Mouse (Mus musculus): ENCODE measurements around the gene Slc39a11.
"Not testable (repeated sequence)": the region's sequence is repeated elsewhere in the genome, so short reads cannot be mapped to it uniquely, and the experiment has no call there.

Gene Slc39a11

DNA sequence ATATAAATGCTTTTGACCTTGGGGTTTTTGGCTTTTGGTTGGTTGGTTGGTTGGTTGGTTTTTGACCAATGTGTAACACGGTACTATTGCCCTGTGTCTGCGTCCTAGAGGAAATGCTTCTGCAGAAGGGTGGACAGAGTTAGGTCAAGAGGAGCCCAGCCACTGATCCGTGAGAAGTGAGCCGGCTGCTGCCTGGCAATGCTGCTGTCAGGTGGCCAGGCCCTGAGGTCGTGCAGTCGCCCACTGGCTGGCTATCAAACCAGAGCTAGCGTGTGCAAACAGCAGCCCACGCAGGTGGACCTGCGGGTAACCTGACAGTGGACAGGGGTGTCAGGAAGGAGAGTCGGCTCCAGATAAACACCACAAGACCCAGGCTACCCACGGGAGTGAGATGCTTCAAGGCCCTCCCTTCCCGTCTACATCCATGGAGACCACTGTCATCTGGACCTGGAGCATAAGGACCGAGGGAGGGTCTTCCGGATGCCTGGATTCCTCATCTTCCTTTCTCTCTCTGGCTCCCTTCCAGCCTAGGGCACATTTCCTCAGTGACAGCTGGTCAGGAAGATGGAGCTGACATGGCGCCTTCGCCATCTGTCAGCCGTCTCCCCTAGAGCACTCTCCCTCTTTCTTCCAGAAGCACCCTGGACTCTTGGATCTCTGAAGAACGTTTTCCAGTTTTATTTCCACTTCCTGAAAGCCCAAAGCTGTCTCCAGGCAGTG is 49.2 kb downstream of the Slc39a11 start:
- DNase-seq (ENCODE audit: extremely low read depth, low read depth) = no peak

DNA sequence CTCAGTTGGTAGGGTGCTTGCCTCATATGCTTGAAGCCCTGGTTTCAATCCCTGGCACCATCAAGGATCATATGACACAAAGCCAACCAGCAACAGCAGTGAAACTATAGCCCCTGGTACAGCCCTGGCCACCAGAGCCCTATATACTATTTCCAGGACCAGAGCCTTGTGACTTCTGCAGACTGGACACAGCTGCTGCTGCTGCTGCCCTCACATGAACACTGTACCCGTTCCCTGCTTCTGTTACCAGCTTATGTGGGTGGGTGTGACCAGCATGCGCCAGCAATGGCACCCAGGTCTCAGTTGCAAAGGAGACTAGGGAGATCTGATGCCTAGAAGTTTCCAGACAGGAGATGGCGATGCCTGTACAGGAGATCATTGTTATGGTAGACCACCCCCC is 52.2 kb downstream of the Slc39a11 start:
- no peak for DNase-seq (ENCODE audit: extremely low read depth, low read depth)

- DNase-seq (ENCODE audit: extremely low read depth, low read depth) = no peak
These were observed 54.7 kb downstream of the Slc39a11 start for GRCm38 (mm10) chr11:113595144-113595543.

DNA sequence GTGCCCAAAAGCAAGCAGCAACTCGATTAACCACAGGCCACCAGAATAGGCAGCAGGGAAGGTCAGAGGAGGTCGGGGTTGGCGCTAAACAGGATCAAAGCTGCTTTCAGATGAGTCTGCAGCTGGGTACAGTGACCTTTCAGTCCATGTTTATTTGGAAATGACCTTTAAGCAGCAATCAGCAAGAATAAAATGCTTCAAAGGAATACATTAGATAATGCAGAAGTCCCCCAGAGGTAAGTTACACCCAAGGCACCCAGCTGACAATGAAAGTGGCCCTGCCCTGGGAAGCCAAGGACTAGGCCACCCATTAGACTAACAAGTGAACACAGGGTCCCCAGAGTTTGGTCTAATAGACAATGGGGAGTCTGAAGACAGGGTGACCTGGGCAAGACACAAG is 60.9 kb downstream of the Slc39a11 start:
- no peak for DNase-seq (ENCODE audit: extremely low read depth, low read depth)

- no peak for DNase-seq (ENCODE audit: extremely low read depth, low read depth)
These were observed 63.5 kb downstream of the Slc39a11 start for GRCm38 (mm10) chr11:113586423-113586822.

DNA sequence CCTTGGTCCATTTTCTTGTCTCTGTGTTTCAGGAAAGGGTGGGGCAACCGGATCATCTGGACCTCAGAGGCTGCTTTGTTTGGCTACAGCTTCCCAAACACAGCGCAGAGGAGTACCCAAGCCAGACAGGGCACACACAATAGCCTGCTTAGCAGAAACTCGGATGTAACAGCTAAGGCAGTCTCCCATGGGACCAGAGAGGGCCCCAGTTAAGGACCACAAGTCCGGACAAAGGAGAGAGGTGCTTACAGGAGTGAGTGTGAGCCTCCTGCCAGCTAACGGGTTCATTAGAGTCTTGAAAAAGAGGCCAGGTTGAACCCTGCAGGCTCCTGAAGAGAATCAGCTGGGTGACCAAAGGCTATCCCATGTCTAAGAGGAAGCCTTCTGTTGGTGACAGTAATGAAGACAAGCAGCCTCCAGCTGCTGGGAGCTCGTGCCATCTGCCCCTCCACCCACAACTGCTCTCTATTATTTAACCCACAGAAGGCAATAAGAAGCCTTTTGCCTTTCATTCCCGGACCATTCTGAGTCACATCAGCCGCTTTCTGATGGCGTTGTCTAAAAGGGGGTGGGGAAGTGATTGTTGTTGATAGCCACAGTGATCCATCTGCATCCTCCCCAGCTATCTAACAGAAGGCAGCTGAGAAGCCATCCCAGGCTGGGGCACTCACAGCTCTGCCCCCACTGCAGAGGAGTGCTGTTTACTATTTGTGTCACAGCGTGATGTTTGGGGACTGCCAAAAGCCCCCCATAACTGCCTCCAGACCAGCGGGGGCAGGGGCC is 65.8 kb downstream of the Slc39a11 start:
- DNase-seq (ENCODE audit: extremely low read depth, low read depth) = no peak

- no peak for DNase-seq (ENCODE audit: extremely low read depth, low read depth)
These were observed 72.7 kb downstream of the Slc39a11 start for GRCm38 (mm10) chr11:113577221-113577620.

DNA sequence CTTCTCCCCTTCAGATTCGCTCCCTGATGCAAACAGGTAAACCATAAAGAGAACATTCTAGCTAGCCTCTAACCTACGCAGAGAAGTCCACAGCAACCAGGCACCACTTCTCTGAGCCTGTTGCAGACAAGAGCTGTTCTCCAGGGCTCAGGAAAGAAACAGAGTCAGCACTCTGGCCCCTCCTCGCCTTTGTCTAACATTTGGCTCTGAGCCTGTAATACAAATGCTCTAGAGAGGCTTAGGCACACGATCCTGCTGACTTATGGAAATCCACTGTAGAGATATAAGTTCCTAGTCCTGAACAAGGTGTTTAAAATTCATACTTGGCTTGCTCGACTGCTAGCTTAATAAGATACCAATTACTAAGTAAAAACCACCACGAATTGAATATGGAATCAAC is 77.2 kb downstream of the Slc39a11 start:
- DNase-seq (ENCODE audit: extremely low read depth, low read depth) = no peak

DNA sequence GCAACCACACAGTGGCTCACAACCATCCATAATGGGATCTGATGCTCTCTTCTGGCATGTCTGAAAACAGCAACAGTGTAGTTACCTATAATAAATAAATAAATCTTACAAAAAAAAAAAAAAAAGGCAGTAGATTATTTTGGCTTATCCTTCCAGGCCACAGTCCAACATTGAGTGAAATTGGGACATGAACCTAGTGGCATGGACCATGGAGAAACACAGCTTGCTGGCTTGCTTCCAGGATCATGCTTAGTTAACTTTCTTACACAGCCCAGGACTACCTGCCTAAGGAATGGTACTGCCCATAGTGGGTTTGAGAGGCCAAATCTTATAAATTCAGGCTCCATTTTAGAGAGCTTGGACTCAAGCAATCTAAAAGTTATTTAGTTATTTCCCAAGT is 78.3 kb downstream of the Slc39a11 start:
- no peak for DNase-seq (ENCODE audit: extremely low read depth, low read depth)

- DNase-seq (ENCODE audit: extremely low read depth, low read depth) = no peak
These were observed 80.9 kb downstream of the Slc39a11 start for GRCm38 (mm10) chr11:113568999-113569398.

- DNase-seq (ENCODE audit: extremely low read depth, low read depth) = not testable (repeated sequence)
These were observed 82.0 kb downstream of the Slc39a11 start for GRCm38 (mm10) chr11:113567926-113568325.

DNA sequence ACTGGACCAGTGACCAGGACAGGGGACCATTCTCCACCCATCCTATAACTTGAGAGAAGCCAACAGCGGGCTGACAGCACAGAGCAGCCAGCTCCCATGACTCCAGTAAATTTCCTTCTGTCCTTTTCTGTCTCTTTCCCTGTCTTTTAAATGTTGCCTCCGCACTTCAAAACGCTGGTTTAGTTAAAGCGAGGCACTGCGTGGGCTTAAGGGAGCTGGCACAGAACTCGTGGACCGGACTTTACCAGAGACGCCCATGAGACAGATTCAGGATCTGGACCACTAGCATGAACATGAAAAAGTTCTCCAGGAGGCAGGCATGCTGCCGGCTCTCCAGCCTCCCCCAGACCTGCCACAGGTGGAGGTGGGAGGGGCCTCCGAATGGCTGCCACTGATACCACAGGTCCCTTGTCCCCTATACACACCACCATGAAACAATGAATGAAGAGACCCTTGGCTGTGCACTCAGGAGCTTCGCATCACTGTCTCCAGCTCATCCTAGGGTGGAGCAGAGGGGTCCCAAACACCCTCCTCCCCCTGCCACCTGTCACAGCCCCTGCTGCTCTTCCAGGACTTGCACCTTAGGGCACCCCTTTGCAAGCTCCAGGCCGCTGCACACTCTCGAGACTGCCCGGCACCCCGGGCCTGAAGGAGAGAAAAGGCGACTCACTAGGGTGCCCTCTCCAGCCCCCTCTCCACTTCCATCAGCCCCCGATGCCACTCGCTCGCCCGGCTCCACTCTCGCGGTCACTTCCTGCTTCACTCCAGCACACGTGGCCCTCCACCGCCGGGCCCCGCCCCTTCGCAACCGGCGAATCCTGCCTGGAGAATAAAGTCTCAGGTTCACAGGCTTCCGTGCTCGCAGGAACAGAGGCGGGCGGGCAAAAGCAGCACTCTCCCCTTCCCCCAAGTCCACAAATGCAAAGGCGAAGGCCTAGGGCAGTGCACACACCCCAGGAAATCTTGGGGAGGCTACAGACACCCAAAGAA is 84.6 kb downstream of the Slc39a11 start:
- peak; percentile 76 for DNase-seq (ENCODE audit: extremely low read depth, low read depth)

DNA sequence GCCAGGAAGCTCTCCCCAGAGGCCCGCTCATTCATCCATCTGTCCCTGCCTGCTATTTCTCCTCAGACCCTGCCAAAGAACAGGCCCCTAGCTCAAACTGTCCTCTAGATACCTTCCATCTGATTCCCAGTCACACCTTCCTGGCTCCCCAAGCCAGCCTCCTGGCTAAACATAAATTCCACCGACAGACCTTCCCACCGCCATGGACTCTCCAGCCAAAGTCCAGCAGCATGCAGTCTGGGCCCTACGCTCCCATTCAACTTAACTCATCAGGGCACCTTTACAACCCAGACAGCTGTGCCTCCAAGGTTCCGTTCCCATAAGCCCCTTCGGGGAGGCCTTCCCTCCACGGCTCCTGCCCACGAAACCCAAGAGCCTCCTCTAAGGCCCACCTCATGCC is 87.6 kb downstream of the Slc39a11 start:
- no peak for DNase-seq (ENCODE audit: extremely low read depth, low read depth)

DNA sequence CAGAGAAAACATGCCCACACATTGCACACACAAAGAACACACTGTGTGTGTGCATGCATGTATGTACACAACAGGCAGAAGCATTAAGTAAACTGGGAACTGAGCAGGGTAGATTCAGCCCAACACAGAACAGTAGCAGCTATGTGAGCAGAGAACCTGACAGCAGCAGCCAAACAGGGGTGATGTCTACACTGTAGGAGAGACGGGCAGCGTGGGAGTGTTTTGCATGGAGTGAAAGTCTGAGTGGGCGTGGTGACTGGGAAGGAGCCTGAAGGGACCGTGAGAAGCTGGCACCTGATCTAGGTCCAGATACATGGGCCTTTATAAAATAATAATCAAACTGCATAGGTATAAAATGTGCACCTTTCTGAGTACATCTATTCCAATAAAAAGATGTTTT is 89.7 kb downstream of the Slc39a11 start:
- DNase-seq (ENCODE audit: extremely low read depth, low read depth) = no peak

- DNase-seq (ENCODE audit: extremely low read depth, low read depth) = no peak
These were observed 91.4 kb downstream of the Slc39a11 start for GRCm38 (mm10) chr11:113558505-113558904.

GRCm38 (mm10) chr11:113556142-113556541 is 93.7 kb downstream of the Slc39a11 start:
- no peak for DNase-seq (ENCODE audit: extremely low read depth, low read depth)

DNA sequence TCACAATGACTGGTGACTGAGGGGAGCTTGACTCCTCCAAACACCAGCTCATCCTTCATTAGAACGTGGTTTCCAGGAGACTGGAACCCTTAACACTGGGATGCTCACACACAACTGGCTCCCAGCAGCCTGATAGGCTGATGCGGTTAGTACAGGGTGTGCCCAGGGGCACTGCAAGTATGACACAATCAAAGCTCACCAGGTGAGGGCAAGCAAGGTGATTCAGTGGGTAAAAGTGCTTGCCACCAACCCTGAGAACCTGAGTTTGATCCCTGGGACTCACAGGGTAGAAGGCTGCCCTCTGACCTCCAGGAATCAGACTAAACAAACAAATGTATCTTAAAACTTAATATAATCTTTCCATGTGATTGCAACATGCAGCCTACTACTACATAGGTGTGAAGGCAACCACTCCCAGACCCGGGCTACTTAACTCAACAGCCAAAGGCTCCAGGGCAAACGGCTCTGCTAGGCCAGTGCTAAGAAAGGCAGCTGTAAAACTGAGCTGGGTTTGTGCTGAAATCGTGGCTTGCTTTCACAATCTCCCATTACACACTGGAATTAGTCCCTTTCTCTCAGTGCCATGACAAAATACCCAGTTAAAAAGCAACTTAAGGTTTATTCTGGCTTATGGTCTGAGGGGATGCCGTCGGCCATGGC is 95.0 kb downstream of the Slc39a11 start:
- DNase-seq (ENCODE audit: extremely low read depth, low read depth) = no peak

- DNase-seq (ENCODE audit: extremely low read depth, low read depth) = no peak
These were observed 95.7 kb downstream of the Slc39a11 start for GRCm38 (mm10) chr11:113554194-113554593.

GRCm38 (mm10) chr11:113553605-113554004 is 96.3 kb downstream of the Slc39a11 start:
- no peak for DNase-seq (ENCODE audit: extremely low read depth, low read depth)

GRCm38 (mm10) chr11:113552539-113552938 is 97.3 kb downstream of the Slc39a11 start:
- no peak for DNase-seq (ENCODE audit: extremely low read depth, low read depth)

- no peak for DNase-seq (ENCODE audit: extremely low read depth, low read depth)
These were observed 103.5 kb downstream of the Slc39a11 start for GRCm38 (mm10) chr11:113546217-113546877.
